Mouse (Mus musculus) thymus, postnatal 0 days (tissue): ENCODE data around the gene Selp. TPM values are rescaled to one million over a fixed set of nuclear protein-coding genes. Genes with fewer than 3 reads are reported as not detected.

ENCODE experiments used
- DNase-seq: peaks from one replicate; pipeline ENCODE4 v3.0.0-alpha.2; 2015; ENCODE audit warnings: low spot score
- polyA plus RNA-seq: library from polyadenylated mRNA; unstranded; fragments of >200 nt; fragmentation: Nextera tagmentation; extraction: Ambion mirVana; gene quantifications from 2 replicates; pipeline ENCODE4 v1.2.1, GENCODE M21; 2015

Gene Selp
- 0.96 and 1.1 TPM in 2 replicates for polyA plus RNA-seq

DNA sequence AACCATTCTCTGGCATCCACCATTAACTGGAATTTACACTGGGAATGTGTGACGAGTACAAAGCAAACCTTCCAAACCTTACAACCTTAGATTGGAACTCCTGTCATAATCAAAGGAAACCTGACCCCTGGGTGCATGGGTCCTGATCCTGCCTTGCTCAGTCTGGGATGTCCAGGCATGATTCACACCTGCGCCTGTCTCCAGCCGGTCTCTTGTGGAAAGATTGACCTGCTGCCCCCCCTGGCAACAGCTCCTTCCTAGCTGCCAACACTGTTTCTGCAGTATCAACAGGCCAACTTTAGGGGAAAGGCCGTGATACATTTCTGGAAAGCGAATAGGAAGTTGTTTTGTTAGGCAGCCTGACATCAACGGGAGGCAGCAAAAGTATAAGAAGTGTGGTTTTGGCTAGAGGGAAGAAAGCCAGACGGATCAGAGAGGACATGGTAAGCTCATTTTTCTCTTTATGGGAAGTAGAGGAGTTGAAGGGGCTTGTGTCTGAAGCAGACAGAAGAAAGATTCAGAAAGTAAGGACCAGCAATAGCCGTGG is at the start of gene Selp:
TSS of gene Selp (plus strand) at position 318 of the 547 bp plus-strand sequence.
- no peak for DNase-seq

DNA sequence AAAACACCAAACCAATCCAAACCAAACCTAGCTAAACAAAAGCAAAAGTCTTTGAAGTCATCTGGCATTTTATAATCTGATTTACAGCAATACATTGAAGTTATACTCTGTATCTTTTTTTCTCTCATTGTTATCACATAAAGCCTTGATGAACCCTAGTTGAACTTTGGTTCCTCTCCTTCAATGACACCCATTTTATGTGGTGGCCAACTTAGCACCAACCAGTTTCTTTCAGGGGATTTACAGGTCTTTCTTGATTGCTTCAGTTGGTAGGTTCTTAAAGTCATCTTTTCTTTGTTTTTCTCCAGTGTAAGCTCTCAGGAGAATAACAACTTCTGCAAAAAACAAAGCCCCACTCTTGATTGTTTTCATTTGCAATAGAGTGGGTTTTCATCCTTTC is 45.8 kb upstream of the Selp start:
- DNase-seq: no peak

DNA sequence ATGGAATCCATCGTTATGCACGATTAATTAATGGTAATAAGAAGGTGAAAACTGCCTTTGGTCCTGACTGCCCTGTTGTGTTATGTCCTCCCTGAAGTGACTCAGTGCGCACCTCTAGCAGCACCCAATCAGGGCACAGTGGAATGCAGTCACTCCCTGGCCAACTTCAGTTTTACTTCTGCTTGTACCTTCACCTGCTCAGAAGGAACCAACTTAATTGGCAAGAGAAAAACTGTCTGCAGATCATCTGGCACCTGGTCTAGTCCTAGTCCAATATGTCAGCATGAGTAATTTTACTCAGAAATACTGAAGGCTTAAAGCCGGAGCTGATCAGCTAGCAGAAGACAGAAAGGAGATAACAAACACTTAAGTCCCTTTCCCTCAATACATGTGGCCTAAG is 44.6 kb upstream of the Selp start:
- no peak for DNase-seq

DNA sequence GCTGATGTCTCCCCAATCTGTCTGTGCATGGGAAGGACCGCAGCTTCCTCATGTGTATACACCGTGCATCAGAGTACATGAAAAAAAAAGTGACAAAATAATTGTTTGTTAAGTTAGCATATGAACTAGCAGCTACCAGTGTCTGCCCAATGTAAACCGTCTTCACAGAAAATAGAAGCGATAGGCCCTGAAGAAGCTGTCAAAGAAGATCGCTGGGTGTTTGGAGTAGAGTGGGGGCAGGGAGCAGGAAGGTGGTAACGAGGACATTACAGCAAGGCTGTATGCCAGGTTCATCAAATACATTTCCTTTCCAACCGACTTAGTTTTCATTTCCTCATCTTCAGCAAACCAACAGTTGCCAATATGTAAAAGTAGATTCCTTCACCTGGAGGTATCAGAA is 44.0 kb upstream of the Selp start:
- peak; percentile 65 for DNase-seq

DNA sequence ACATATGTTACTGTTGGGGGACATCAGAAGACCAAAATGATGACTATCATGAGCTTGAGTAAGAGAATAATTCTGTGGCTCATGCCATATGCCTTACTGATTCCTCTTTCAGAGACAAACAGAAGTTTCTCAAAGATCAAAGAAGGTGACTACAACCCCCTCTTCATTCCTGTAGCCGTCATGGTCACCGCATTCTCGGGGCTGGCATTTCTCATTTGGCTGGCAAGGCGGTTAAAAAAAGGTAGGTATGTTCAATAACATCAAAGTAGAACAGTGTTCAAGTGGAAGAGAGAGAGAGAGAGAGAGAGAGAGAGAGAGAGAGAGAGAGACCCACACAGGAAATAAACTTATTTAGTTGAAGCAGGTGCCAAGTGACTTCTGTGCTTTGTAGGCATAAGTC is 43.1 kb upstream of the Selp start:
- DNase-seq: peak; percentile 64

DNA sequence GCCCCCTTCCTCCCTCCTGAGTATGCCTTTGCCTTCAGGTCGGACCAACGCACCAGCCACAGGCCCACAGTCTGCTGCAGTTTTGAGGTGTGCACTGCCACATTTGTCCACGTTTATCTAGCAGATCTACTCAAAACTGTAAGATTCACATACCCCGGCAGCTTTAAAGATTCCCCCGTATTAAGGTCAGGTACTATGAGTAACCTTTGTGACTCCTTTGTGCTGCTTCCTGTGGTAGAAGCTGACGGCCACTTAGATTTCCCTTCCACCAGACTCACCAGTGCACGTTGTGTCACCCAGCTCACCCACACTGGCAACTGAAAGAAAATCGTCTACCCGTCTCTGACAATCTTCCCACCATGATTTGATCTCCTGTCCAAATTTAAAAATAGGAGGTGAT is 42.0 kb upstream of the Selp start:
- no peak for DNase-seq

DNA sequence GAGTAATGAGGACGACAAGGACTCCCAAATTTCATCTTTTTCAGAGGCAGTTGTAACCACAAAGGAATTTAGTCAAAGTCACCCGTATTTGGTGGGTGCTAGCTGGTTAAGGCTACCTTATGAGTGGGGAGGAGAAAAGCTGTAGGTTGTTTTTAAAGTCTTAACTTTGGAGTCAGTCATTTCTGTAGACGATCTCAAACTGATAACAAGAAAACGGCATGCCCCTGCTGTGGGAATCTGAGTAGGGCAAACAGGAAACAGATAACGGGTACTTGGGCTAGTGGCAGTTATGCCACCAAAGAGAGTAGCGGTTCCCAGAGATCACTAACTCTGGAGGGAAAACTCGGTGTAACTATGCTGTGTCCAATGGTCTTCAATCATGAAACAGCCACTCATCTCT is 41.3 kb upstream of the Selp start:
- DNase-seq: no peak

DNA sequence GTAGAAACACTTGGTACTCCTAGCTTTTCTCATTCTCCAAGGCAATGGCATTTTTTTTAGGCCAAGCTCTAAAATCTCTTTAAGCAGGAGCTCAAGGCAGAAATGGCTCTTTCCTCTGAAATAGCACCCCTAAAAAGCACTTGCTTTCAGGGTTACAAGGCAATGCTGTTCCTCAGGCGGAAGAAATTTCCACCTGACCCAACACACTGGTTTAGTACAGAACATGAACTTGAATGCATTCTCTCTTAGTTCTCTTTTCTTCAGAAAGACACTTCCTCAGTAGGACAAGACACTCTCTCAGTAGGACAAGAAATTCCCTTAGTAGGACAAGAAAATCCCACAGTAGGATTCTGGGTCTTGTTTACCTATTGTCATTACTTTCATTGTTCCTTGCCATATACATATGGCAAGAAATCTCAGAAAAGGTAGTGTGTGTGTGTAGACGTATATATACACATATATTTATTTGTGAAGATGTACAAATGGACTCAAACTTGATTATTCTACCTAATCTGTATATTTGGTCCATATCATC is 40.4 kb upstream of the Selp start:
- no peak for DNase-seq

DNA sequence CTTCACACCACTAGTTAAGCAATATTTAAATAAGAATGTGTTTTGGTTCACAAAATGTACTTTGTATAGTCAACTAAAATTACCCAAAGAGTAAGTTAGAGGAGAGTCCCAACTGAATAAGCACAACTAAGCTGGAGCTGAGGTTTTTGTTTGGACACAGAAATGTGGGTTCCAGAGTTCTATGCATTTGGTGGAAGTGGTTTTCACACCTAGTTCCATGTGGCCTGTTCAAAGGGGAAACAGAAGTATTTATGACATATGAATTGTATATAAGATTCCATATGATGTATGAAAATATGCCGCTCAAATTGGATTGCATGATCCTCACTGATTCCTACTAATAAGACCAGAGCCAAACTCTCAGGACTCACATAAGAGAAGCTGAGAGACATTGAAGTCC is 39.6 kb upstream of the Selp start:
- no peak for DNase-seq

DNA sequence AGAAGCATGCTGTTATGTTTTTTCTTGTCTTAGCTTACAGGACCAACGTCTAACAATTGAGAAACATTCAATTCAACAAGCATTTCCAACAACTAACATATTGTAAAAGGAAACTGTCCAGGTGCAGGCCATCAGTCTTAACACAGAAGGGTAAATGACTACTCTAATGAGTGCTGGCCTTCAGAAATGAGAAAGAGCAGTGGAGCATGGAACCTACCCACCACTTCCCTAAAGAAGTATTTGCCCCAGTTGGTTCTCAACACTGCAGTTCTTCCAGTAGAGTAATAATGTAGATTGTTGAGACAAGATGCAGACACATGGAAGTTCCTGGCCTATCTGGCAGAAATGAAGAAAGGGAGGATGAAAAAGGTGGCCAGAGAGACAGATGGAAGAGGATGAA is 38.6 kb upstream of the Selp start:
- DNase-seq: no peak

DNA sequence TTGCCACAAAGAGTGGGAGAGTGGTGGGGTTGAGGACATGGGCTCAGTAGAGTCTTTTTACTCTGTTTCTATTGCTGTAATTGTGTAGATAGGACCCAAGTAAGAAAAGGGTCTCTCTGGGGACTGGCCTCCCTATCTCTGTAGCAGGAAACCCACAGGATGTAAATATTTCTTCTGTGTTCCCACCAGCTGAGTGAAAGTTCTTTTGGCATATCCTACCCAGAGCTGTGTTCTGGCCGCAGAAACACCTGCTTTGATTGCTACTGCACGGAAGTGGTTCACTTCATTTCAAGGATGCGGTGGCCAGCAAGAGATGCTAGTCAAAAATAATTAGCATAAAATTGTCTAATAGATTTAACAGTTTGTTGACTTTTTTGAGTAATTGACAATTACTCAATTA is 38.0 kb upstream of the Selp start:
- peak; percentile 60 for DNase-seq

DNA sequence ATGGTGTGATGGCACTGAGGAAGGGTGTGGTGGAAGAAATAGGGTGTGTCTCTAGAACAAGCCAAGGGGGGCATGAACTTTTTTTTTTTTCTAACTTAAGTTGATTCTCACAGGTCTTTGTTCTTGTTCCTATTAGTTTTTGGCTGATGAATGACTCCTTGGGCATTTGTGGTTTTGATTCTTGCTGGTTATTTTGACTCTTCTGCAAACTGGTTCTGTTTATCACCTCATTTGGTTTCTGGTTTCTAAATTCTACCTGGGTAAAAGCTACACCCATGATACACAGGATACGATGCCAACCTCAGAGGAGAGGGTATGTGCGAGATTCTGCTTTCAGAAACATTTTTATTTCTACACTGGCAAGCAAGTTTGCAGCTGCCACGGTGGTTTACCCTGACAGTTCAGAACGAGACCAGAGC is 36.7 kb upstream of the Selp start:
- DNase-seq: peak; percentile 33

DNA sequence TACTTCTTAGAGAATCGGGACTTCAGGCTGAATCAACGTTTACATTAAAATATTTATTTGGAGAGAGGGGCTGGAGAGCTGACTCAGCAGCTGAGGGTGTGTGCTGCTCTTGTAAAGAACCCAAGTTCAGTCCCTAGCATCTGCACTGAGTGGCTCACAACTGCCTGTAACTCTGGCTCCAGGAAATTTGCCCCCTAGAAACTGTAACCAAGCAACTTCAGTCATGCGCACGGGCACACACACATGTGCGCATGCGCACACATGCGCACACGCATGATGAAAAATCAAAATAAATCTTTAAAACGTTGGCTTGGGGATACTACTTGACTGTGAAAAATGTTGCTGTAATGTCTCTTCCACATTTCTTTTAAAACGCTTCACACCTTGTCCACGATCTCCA is 36.0 kb upstream of the Selp start:
- no peak for DNase-seq

DNA sequence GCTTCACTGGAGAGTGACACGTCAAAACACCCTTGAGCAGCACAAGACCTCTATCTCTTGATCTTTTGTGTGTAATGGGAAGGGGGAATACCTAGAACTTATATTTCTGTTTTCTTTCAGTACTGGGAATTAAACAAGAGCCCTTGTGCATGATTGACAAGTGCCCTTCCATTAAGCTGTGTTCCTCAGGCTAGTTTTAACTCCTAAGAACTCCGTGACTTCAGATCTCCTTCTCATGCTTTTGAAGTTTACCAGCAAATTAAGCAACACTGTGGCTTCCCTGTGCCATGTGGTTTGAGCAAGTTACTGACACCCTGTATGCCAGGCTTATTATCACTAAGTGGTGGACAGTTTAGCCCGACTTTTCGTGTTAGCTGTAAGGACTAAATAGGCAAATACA is 32.0 kb upstream of the Selp start:
- no peak for DNase-seq

DNA sequence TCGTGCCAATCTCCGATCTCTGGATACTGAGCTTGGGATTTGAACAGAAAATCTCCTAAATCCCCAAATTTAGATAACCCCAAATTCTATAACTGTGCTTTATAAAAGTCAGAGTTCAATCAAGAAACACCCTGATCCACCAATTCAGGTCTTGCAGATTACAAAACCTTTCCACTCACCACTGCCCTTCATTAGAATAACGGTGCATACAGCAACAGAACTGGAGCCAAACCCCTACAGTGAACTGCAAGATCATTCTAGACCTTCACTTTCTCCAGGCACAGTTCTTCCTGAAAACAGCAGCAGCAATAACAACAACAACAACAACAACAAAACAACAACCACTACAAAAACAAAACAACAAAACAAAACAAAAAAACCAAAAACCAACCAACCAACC is 28.3 kb upstream of the Selp start:
- DNase-seq: no peak

DNA sequence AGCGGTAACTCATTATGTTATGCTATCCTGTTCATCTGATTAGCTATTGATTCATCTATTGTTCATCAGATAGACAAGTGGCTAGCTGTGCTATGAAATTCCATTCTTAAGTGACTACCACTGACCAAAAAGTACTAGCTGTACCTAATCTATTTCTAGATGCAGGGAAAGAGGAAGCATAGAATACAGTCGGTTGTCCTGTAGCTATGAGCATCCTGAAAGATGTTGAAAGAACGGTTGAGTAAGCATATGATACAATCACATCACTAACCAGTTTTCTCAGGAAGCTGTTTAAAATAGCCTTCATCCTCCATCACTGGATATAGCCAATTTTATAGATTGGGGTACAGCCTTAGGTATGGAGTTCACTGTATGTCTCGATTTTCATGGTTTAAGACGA is 27.2 kb upstream of the Selp start:
- DNase-seq: no peak

DNA sequence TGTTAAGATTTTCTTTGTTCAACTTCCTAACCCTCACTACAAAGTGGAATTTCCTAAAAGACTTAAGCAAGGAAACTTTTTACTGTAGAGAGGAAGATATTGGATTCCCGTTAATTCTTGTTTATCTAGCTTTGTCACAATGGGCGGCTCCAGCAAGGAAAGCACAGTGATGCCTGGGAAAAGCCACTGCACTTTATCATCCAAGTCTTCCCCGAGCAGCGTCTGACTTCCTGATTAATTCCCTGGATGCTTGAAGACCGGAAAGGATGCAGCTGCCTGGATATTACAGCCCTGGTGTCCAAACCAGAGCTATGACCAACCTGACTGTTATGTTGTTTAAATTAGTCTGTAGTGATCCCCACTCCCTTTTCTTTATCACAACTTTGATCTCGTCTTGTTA is 18.3 kb upstream of the Selp start:
- no peak for DNase-seq

DNA sequence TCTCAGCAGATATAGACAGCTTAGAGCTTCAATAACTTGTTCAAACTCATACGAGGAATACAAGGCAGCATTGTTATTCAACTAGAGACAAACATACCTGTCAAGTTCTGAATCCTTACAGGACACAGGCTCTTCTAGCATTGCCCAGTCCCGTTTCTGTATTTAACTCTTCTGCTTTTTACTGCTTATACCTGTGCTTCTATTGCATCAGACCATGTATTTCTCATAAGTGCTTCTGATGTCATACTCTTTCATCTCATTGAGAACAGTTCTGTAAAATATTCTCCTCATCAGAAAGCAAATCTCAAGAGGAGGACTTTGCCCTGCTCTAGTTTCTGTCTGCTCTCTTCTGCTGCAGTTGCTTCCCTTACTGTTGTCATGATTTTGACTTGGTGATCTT is 17.2 kb upstream of the Selp start:
- no peak for DNase-seq

DNA sequence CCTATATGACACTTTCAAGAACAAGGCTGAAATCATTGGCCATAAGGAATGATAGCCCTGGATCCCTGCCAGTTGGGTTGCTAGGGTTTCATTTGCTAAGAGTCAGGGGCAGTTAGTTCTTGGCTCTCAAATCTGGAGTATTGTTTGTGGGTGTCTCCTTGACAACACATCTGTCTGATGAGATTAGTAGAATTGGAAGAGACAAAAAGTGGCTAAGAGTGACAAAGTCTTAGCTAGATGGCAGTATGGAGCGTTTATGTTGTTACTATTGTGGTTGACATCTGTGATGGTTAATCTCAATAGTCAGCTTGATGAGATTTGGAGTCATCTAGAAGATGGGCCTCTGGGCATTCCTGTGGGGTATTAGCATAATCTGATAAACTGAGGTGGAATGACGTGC is 16.7 kb upstream of the Selp start:
- DNase-seq: no peak

DNA sequence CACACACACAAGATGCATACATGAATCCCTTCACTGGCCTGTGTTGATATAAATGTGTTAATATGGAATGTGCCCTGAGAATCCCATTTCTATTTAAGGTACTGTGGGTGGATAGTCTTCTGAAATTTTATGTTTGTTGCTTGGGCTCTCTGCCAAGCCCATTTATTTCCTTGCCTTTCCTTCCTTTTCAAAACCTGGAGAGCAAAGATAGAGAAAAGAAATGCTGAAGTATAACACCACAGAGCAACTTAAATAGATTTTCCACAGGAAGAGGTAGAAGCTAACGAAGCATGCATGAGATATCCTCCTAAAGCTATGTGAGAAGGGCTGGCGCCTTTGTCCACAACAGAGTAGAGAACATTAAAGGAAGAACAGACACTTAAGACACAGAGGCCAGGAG is 5.3 kb upstream of the Selp start:
- no peak for DNase-seq

DNA sequence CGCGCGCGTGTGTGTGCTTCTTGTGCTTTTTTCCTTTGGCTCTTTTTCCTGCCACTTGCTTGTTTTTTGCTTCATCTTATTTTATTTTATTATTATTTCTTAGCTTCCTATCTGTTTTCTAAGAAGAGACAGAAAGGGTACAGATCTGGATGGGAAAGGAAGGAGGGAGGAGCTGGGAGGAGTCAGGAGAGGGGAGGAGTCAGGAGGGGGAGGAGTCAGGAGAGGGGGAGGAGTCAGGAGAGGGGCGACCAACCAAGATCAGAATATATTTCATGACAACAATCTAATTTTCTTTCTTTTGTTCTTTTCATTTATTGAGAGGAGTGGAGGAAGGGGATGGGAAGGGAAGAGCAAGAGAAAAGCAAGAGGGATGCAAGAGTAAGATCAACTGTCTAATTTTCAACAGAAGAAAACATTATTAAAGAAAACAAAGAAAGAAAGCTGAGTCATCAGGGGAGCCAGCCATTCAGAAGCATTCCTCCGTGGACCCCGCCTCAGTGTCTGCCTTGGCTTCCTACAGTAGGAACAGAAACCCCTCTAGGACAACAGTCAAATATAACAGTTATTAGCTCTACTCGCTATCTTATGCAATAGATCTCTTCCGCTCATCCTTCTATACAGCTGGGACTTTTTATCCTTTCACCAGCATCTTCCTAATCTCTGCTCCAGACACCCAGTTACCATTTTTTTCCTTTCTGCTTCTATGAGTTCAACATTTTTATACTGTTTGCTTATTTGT is 4.3 kb upstream of the Selp start:
- no peak for DNase-seq

DNA sequence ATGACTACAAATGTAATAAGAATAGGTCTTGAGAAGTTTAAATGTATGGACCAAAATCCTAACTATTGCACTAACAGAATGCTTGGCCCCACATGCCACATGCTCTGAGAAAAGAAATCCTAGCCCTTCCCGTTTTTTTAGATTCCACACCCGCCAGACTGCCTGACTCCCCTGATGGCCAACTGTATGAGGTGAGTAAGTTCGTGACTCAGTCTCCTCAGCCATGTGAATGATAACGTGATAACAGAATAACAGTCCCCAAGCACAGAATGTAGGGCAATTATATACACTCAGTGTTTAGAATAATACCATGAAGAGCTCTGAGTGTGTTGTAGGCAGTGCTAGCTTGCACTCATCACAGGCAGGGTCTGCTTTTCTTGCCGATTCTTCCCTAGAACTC is 784 bp upstream of the Selp start:
- no peak for DNase-seq

DNA sequence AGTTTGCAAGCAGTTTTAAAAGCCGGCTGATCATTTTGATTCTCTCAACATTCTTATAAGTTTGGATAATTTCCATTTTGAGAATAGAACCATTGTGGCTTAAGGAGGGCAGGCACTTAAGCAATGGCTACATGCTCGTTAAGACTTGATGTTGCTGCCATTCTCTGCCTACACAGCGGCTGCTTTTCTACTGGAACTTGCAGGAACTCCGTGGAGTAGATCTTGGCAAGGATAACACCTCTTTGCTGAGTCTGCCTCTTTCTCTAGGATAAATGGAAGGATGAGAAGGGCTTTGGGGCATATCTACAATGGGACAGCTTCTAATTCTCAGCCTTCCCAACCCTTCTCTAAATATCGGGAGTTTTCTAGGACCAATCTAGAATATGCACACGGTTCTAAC is 583 bp downstream of the Selp start:
- DNase-seq: no peak
